Mouse (Mus musculus) cerebellum, postnatal 4 days (tissue): ENCODE data around the gene Akr1c13.

Source experiments
- DNase-seq, 2 experiments: peaks; one replicate each; pipeline ENCODE4 v3.0.0; 2022; ENCODE audit warnings: low spot score in 2 of 2, mixed read lengths in 1 of 2

Gene Akr1c13

GRCm38 (mm10) chr13:4244861-4245559, 54.1 kb downstream of the Akr1c13 start:
- DNase-seq: peak; percentile 14 to 22

GRCm38 (mm10) chr13:4249347-4249746, 58.4 kb downstream of the Akr1c13 start:
- no peak for DNase-seq
